ENCODE assay signal across 8 mouse cellular contexts in genomic region chr5:114813525-114814181, GRCm38 (mm10). TPM values are rescaled to one million over a fixed set of nuclear protein-coding genes. Genes with fewer than 3 reads are reported as not detected.
DNase-seq lines count a peak whose midpoint lies in the region; ATAC-seq lines count a peak whose summit lies in the region.

No protein-coding gene starts in this region.

- peak; percentile 98 for ATAC-seq in inflammation-experienced regulatory T-cells, adult 6 months

- peak; percentile 89 to 94 for DNase-seq in adrenal gland, adult (ENCODE audit: inconsistent age in 2 of 2, low spot score in 1 of 2)
- DNase-seq in embryo, embryonic 10 days (ENCODE audit: low spot score) = peak; percentile 95
- peak; percentile 86 for DNase-seq in gastrocnemius, postnatal 10 days
- DNase-seq in left cerebral cortex, postnatal 25 days (ENCODE audit: low spot score in 2 of 2) = peak; percentile 92 to 94
- peak; percentile 93 for DNase-seq in mesoderm, embryonic 11.5 days (ENCODE audit: low read depth, low spot score)
- DNase-seq in right cerebral cortex, postnatal 25 days = peak; percentile 93
- DNase-seq in urinary bladder, postnatal 36 days (ENCODE audit: low spot score in 2 of 2) = peak; percentile 61 to 84

- intact Hi-C loops in left cerebral cortex, postnatal 25 days (cut with DNase I) = no loop called here

RNA-seq across cellular contexts. Expression of gene 1500011B03Rik, which starts 9.6 kb away (rescaled TPM):
- total RNA-seq in gastrocnemius, postnatal 10 days (2021) = 10 to 100 TPM; 18.2 to 18.9 TPM
- polyA plus RNA-seq in inflammation-experienced regulatory T-cells, adult 6 months (2017; shearing (Covaris generic)) = 10 to 100 TPM; 41.1 to 61.7 (median 50.2) TPM
- 100 to 1,000 TPM; 162 to 177 TPM for total RNA-seq in left cerebral cortex, postnatal 25 days (2021)

RNA-seq across cellular contexts. Expression of gene Git2, which starts 38.3 kb away (rescaled TPM):
- 10 to 100 TPM; 25.5 to 31.9 TPM for total RNA-seq in gastrocnemius, postnatal 10 days (2021)
- polyA plus RNA-seq in inflammation-experienced regulatory T-cells, adult 6 months (2017; shearing (Covaris generic)) = 100 to 1,000 TPM; 115 to 202 (median 146) TPM
- 10 to 100 TPM; 38.1 to 47.0 TPM for total RNA-seq in left cerebral cortex, postnatal 25 days (2021)

RNA-seq across cellular contexts. Expression of gene Ankrd13a, which starts 39.2 kb away (rescaled TPM):
- total RNA-seq in gastrocnemius, postnatal 10 days (2021) = 10 to 100 TPM; 37.1 to 39.5 TPM
- polyA plus RNA-seq in inflammation-experienced regulatory T-cells, adult 6 months (2017; shearing (Covaris generic)) = 10 to 100 TPM; 18.9 to 22.4 (median 21.2) TPM
- total RNA-seq in left cerebral cortex, postnatal 25 days (2021) = 10 to 100 TPM; 30.6 to 34.9 TPM

RNA-seq across cellular contexts. Expression of gene 4930519G04Rik, which starts 39.8 kb away (rescaled TPM):
- total RNA-seq in gastrocnemius, postnatal 10 days (2021) = not detected
- polyA plus RNA-seq in inflammation-experienced regulatory T-cells, adult 6 months (2017; shearing (Covaris generic)) = not detected
- not detected for total RNA-seq in left cerebral cortex, postnatal 25 days (2021)

RNA-seq across cellular contexts. Expression of gene Gm9936, which starts 44.8 kb away (rescaled TPM):
- not detected for total RNA-seq in gastrocnemius, postnatal 10 days (2021)
- polyA plus RNA-seq in inflammation-experienced regulatory T-cells, adult 6 months (2017; shearing (Covaris generic)) = not detected
- under 1 TPM; 0.85 to 0.87 TPM for total RNA-seq in left cerebral cortex, postnatal 25 days (2021)

Comparison
In these comparisons a context has a peak if more than half of its experiments do, and no peak if none do; other contexts are left out.
1. Peak in every context shown above with its lines: DNase-seq and ATAC-seq.
2. RNA of gene 1500011B03Rik, which starts 9.6 kb away (total RNA-seq): 162 to 177 TPM in left cerebral cortex, postnatal 25 days; 18.2 to 18.9 TPM in gastrocnemius, postnatal 10 days; every median in the first group is over 4 times any median in the second.